Mouse (Mus musculus) gastrocnemius, postnatal 10 days (tissue): Measurements from ENCODE around the gene Ldhd. TPM values are rescaled to one million over a fixed set of nuclear protein-coding genes. Genes with fewer than 3 reads are reported as not detected.

Experiments used
- DNase-seq: peaks from one replicate; pipeline ENCODE4 v3.0.0; 2021; ENCODE audit warnings: mixed read lengths
- total RNA-seq, 2 experiments: library from RNA; stranded (reverse); gene quantifications; 2 replicates each; pipeline ENCODE4 v1.2.3; 2021

Ldhd gene
- total RNA-seq, 2 experiments from 2014 or later: 7.9 to 8.2 TPM

DNA sequence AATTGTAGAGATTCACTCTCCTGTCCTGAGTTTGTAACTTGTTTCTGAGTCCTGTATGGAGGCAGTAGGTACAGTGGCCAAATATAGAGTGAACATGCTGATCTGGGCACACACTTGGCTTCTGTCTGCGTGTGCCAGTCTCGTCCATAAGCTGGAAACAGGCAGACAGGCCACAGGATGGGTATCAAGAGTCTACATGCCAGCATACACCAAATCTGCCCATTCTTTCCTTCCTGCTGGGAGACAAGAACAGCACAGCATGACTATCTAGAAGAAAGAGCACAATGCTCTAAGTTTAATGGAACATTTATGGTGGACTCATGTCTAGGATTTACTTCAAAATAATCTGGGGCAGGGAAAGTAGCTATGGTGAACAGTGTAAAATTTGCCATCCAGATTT lies 35.2 kb downstream of the Ldhd start:
- no peak for DNase-seq

- no peak for DNase-seq
Observed at GRCm38 (mm10) chr8:111594044-111594840, 35.9 kb downstream of the Ldhd start.

DNA sequence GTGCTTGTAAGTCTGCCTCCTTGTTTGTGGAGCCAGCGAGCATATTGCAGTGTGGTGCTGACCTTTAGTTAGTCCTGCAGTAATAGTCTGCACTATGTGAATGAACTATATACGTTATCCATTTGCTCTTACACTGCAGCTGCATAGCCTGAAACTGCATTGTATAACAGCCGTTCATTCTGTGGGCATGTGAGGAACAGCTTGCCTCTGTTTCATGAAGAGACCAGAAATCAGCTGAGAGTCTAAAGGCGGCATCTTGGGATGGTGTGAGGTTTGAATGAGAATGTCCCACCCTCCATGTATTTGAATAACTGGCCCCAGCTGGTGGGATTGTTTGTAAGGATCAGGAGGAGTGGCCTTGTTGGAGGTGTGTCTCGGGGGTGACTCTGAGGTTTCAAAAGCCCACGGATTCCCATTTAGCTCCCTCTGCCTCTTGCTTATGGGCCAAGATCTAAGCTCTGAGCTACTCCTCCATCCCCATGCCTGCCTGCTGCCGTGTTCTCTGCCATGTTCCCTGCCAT lies 37.7 kb downstream of the Ldhd start:
- DNase-seq: no peak

DNA sequence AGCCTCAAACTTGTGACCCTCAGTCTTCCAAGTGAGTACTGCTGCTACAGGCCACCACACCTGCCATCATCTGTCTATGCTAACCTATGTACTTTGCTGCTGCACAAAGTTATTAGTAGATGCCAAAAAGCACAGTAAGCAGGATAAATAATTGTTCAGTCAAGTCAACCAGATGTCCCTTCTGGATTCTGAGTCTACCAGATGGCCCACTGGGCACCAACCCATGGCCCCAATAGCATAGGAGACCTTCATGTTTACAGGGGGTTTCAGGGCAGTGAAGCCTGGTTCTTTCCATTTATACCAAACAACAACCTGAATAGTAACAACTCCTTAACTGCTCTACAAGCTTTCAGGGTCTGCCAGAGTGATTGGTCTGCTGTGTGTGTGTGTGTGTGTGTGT lies 39.0 kb downstream of the Ldhd start:
- DNase-seq: no peak

GRCm38 (mm10) chr8:111590214-111590613 lies 40.0 kb downstream of the Ldhd start:
- DNase-seq: no peak

GRCm38 (mm10) chr8:111588336-111588735 lies 41.8 kb downstream of the Ldhd start:
- no peak for DNase-seq

DNA sequence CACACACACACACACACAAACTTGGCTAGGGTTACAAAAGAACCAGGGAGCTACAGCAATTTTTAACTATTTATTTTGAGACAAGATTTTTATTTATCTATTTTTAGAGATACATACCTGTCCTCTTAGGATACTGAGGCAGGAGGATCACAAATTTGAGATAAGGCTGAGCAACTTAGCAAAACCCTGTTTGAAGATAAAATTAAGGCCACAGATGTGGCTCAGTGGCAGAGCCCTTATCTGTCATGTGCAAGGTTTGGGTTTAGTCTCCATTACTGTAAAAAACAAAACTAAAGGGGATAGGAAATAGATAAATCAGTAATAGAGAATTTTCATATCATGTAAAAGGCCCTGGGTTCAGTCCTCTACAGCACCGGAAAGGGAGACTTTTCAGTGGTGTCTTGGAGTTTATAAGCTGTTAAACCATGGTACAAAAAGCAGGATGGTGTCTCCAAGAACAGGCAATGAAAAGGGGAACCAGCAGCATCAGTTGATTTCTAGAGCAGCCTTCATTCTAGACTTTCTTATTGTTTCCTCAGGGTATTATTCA lies 42.6 kb downstream of the Ldhd start:
- DNase-seq: no peak

DNA sequence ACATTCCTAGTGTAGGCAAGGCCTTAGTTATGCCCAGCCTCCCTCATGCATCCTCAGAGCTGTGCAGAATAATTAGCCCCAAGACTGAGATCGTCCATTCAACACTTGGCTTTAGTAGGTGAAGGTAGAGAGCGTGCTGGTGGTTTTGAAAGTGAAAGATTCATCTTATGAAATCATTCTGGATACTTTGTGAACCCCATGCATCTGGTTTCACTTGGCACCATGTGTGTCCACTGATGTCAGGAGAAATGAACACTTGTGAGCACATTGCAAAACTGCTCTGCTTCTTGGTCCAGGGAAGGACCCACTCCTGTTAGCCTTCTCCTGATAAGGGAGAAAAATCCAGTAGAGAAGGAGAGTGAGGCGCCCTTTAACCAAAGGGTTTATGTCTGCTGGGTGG lies 45.2 kb downstream of the Ldhd start:
- DNase-seq: no peak

DNA sequence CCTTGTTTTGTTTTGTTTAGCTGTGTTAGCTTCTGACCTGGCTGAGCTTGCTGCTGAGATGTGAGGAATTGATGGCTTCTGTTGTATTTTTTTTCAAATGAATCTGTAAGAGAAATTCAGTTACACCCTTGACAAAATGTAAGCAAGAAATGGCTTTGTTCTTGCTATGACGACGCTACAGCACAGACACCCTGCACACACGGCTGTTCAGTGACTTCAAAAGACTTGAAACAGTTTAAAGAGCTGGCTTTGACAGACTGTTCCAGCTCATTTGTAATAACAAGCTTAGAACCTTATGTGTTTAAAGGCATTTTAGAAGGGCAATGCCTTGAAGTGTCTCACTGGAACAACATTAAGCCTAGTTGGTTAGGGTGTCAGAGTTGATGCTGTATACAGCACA lies 47.8 kb downstream of the Ldhd start:
- no peak for DNase-seq

DNA sequence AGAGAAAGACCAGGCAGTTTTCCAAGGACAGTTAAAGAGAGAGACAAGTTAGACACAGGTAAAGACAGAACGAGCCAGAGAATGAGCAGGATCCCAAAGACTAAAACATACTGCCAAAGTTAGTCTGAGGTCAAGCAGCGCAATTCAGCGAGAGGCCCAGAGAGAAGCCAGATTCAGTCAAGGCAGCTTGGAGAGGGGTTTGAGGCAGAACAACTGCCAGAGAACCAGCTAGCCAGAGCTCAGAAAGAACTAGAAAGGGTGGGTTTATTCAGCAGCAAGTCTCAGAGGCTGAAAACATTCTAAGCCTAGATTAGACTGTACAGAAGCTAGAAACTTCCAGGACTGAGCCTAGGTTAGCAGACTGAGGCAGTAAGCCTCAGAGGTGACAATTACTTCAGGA lies 49.9 kb downstream of the Ldhd start:
- no peak for DNase-seq

DNA sequence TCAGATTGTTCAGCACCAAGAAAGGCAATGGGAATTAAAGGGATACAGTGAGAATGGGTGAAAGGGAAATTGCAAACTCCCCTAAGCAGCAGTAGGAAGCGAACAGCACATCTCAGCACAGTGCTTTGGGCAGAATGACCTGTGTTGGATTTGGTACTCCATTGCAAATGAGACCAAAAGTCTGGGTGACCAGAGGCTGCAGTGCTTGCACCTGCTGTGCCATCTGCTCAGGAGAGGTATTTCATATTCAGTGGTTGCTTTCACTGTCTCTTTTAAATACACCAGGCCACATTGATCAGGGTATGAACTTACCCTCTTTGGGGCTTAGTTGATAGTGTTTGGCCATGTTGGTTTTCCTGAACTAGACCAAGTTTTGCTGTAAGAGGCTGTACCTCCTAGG lies 50.9 kb downstream of the Ldhd start:
- no peak for DNase-seq

- no peak for DNase-seq
Observed at GRCm38 (mm10) chr8:111577880-111578533, 52.2 kb downstream of the Ldhd start.

DNA sequence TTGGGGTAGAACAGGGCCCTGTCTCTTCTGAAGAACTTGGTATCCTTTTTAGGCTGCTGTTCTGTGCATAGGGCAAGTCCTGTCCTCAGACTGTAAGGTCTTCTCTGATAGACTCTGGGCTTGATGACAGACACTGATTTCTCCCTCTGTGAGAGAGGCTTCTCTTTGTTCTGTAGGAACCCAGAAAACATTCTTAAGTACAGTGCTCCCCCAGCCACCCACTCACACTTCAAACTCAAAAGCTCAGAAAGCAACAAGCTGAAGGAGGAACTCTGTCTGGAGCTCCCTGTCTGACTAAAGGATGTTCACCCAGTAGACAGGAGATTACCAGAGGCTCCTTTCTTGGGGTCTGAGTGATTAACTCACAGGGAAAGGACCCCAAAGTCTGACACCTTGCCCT lies 53.7 kb downstream of the Ldhd start:
- DNase-seq: no peak

GRCm38 (mm10) chr8:111575492-111575891 lies 54.7 kb downstream of the Ldhd start:
- no peak for DNase-seq

DNA sequence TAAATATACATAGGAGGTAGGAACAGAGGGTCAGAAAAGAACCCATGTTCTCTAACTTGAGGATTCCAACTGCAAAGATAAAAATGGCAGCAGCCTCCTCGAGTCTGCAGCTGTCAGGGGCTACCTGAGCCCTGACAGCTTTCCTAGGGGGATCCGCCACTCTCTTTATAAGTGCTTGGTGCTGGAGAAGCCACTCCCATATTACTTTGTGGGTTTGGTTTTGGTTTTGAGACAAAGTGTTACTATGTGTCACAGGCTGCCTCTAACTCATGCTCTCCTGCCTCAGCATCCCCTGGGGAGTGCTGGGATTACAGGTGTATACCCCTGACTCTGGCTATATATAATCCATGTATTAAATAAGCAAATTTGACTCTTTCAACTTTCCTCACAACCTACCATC lies 56.2 kb downstream of the Ldhd start:
- DNase-seq: no peak

Other genes with a start within 250 kb of the Ldhd start
- gene Fa2h, start 236.6 kb downstream of the Ldhd start, total RNA-seq: 1 to 10 TPM; 4.6 to 6.1 TPM
- 10 to 100 TPM in 1 of 2 experiments, 1 to 10 TPM in 1; 9.7 to 11.5 TPM for gene Wdr59, start 108.3 kb downstream of the Ldhd start, total RNA-seq
- gene Znrf1, start 94.3 kb downstream of the Ldhd start, total RNA-seq: 10 to 100 TPM; 58.7 to 68.7 TPM
- 10 to 100 TPM in 1 of 2 experiments, 1 to 10 TPM in 1; 7.7 to 11.6 TPM for gene Zfp1, start 13.0 kb upstream of the Ldhd start, total RNA-seq
- not detected for gene Ctrb1, start 60.6 kb upstream of the Ldhd start, total RNA-seq
- 10 to 100 TPM; 22.3 to 27.1 TPM for gene Bcar1, start 113.4 kb upstream of the Ldhd start, total RNA-seq
- gene Cfdp1, start 223.9 kb upstream of the Ldhd start, total RNA-seq: 10 to 100 TPM; 33.3 to 43.3 TPM
- 1 to 10 TPM; 1.8 to 2.3 TPM for gene Tmem170, start 246.4 kb upstream of the Ldhd start, total RNA-seq